ENCODE assay signal across 8 mouse cellular contexts in the genomic region with DNA sequence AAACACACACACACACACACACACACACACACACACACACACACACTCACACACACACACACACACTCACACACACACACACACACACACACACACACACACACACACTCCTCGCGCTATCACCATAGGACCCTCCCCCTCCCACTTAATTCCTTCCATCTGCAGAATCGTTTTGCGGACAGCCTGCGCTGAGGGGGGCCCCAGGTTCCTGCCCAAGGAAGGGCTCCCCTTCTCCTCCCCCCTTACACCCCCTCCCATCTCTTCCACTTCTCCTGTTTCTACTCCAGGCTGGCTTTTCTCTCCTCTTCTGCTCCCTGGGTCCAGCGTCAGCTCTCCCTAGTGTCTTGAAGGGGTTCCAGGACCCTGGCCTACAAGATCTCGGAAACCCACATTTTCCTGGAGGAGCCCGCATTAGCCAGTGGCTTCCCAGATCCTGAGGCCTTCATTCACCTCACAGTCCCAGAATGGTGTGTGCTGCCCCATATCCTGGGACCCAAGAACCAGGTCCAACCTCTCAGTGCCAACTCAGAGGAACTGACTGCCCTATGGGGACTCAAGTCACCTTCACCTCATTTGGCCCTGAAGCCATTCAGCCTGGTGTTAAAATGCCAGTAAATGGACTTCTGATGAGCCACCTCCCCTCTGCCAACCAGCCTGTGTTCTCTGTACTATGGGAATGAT. TPM values are rescaled to one million over a fixed set of nuclear protein-coding genes. Genes with fewer than 3 reads are reported as not detected.
A peak's percentile ranks its signal among the peaks of the same experiment; 100 is the strongest.
DNase-seq lines count a peak whose midpoint lies in the region; ATAC-seq and TF ChIP-seq lines count a peak whose summit lies in the region.

No protein-coding gene starts in this region.

- in situ Hi-C loops in ES-E14 (cut with MboI; ENCODE audit: low sequenced_read_pairs in 2 of 2, unreplicated experiment in 2 of 2), result no loop called here

- no peaks in the 10 kb centered on the region for H3K9me3 ChIP-seq in ES-E14 (ENCODE audit: control insufficient read depth, insufficient read depth, low read depth, low read length)
- no peaks in the 10 kb centered on the region for H3K9me3 ChIP-seq in forebrain, embryonic 13.5 days (replicated peaks)
- no peaks in the 10 kb centered on the region for H3K9me3 ChIP-seq in midbrain, embryonic 11.5 days (ENCODE audit: control insufficient read depth, low read length)

- ATAC-seq in forebrain, embryonic 13.5 days, result no peak
- no peak for ATAC-seq in midbrain, embryonic 11.5 days (ENCODE audit: low FRiP score)
- no peak for ATAC-seq in granulocyte monocyte progenitor cell, adult 5-6 weeks (replicated peaks; ENCODE audit: poor library complexity, severe bottlenecking)

- 19% methylated on average over 8 of the region's 8 CpGs for WGBS in forebrain, embryonic 13.5 days
- WGBS in midbrain, embryonic 11.5 days, result 11% methylated on average over 8 of the region's 8 CpGs

- peaks cover 4 to 15% of the 10 kb centered on the region in 2 experiments; a peak in 3 of 4 replicates for H3K4me1 ChIP-seq in ES-E14 (ENCODE audit: control insufficient read depth in 2 of 2, insufficient read depth in 2 of 2, low read length in 2 of 2, poor library complexity in 1 of 2)
- peaks cover 48% of the 10 kb centered on the region for H3K4me1 ChIP-seq in forebrain, embryonic 13.5 days
- H3K4me1 ChIP-seq in midbrain, embryonic 11.5 days (ENCODE audit: control insufficient read depth, insufficient read depth, low read length), result peaks cover 25% of the 10 kb centered on the region

- no peaks in the 10 kb centered on the region for H3K36me3 ChIP-seq in ES-E14 (ENCODE audit: control insufficient read depth, insufficient read depth, low read length, poor library complexity, severe bottlenecking)
- no peaks in the 10 kb centered on the region for H3K36me3 ChIP-seq in forebrain, embryonic 13.5 days (ENCODE audit: poor library complexity, severe bottlenecking)
- H3K36me3 ChIP-seq in midbrain, embryonic 11.5 days (ENCODE audit: control insufficient read depth, insufficient read depth, low read length), result no peaks in the 10 kb centered on the region

- H3K9ac ChIP-seq in ES-E14 (ENCODE audit: insufficient read depth, low read depth, low read length, poor library complexity, severe bottlenecking), result peak overlapping the region; percentile 11; the same call in 1 of the 2 replicates
- H3K9ac ChIP-seq in forebrain, embryonic 13.5 days, result no peak overlapping the region
- H3K9ac ChIP-seq in midbrain, embryonic 11.5 days (ENCODE audit: low read length), result no peak overlapping the region

- H3K4me3 ChIP-seq in ES-E14 (ENCODE audit: insufficient read depth in 1 of 2, low read depth in 1 of 2, low read length in 2 of 2, poor library complexity in 1 of 2, severe bottlenecking in 1 of 2), result 0 out of 4 replicates have a peak overlapping the region, but pooled peaks of 1 of the 2 experiments have one; percentile 40
- H3K4me3 ChIP-seq in forebrain, embryonic 13.5 days, result no peak overlapping the region
- no peak overlapping the region; the same call in 1 of the 2 replicates for H3K4me3 ChIP-seq in midbrain, embryonic 11.5 days (ENCODE audit: low read depth, low read length)

- DNase-seq in heart, adult 11 months, result peak; percentile 95
- DNase-seq in heart, postnatal 4 days, result no peak
- DNase-seq in ES-E14 (ENCODE audit: low read depth, low spot score), result no peak
- peak; percentile 91 for DNase-seq in midbrain, embryonic 11.5 days (ENCODE audit: low spot score, missing footprints)
- no peak for DNase-seq in yolk sac, embryonic 10.5 days (ENCODE audit: low spot score)
- DNase-seq in cerebellum, adult 18-20 months, result no peak

- no peak overlapping the region for H3K27ac ChIP-seq in ES-E14 (ENCODE audit: insufficient read depth, low read depth, low read length, poor library complexity, severe bottlenecking)
- H3K27ac ChIP-seq in forebrain, embryonic 13.5 days, result no peak overlapping the region
- no peak overlapping the region for H3K27ac ChIP-seq in midbrain, embryonic 11.5 days (ENCODE audit: low read depth, low read length)

- H3K27me3 ChIP-seq in forebrain, embryonic 13.5 days, result peaks cover 13% of the 10 kb centered on the region; the same call in 1 of the 2 replicates
- H3K27me3 ChIP-seq in midbrain, embryonic 11.5 days (ENCODE audit: control insufficient read depth, insufficient read depth, low read length), result peaks cover 7% of the 10 kb centered on the region

- H3K4me2 ChIP-seq in forebrain, embryonic 13.5 days, result peak overlapping the region; percentile 99
- peak overlapping the region; percentile 87 for H3K4me2 ChIP-seq in midbrain, embryonic 11.5 days

TF ChIP-seq in ES-E14, 5 proteins besides CTCF, POLR2A, EP300 and RAD21:
- TF ChIP-seq ZC3H11A (IDR thresholded peaks at IDR 0.05; ENCODE audit: borderline replicate concordance, low read depth, low read length), result no peak
- TF ChIP-seq CHD2 (IDR thresholded peaks at IDR 0.05; ENCODE audit: low read depth, low read length), result no peak
- no peak for TF ChIP-seq MAFK (IDR thresholded peaks at IDR 0.05; ENCODE audit: insufficient read depth, low read depth, low read length)
- TF ChIP-seq HCFC1 (IDR thresholded peaks at IDR 0.05; ENCODE audit: borderline replicate concordance, insufficient read depth, low read length), result no peak
- TF ChIP-seq ZNF384 (IDR thresholded peaks at IDR 0.05; ENCODE audit: low read depth, low read length), result no peak

RNA-seq across cellular contexts. Expression of a gene that starts 0.9 kb away (rescaled TPM):
- total RNA-seq in heart, postnatal 4 days (2021), result 10 to 100 TPM; 48.6 to 52.2 TPM
- 4.1 and 5.7 TPM in 2 replicates for total RNA-seq in ES-E14 (2012; rRNA removed)
- polyA plus RNA-seq in forebrain, embryonic 13.5 days (2015; fragmentation: Nextera tagmentation; extraction: Ambion mirVana), result 5.8 and 6.6 TPM in 2 replicates
- polyA plus RNA-seq in midbrain, embryonic 11.5 days (2014; fragmentation: Nextera tagmentation; extraction: Ambion mirVana), result 10.1 and 11.4 TPM in 2 replicates
- total RNA-seq in granulocyte monocyte progenitor cell, adult 5-6 weeks (2014; fragmentation: Nextera tagmentation), result 0.54 and 1.5 TPM in 2 replicates
- 1.3 and 1.6 TPM in 2 replicates for total RNA-seq in granulocyte monocyte progenitor cell, adult 5-6 weeks (2017)

Comparison
In these comparisons a context has a peak if more than half of its experiments do, and no peak if none do; other contexts are left out.
1. DNase-seq: peak in heart, adult 11 months (single experiment) and midbrain, embryonic 11.5 days (single experiment); none in heart, postnatal 4 days (single experiment), ES-E14 (single experiment), yolk sac, embryonic 10.5 days (single experiment) and cerebellum, adult 18-20 months (0 of 2).